Mouse (Mus musculus) MEL (cell line): ENCODE results near the gene 1700016K19Rik. TPM values are rescaled to one million over a fixed set of nuclear protein-coding genes. Genes with fewer than 3 reads are reported as not detected.
A peak's percentile ranks its signal among the peaks of the same experiment; 100 is the strongest.

Experiments used
- DNase-seq: peaks from one replicate; pipeline ENCODE4 v3.0.0; 2011; ENCODE audit warnings: low read depth, low spot score
- H3K27ac ChIP-seq: 2 replicates; pipeline ENCODE4 v1.5.1; 2012; ENCODE audit warnings: low read depth, mild to moderate bottlenecking, control low read depth, low read length, moderate library complexity; ENCODE audit not compliant: control insufficient read depth
- H3K27me3 ChIP-seq, 2 experiments: fragments of 150-350 bp in 1 of 2; sonication (generic) in 1 of 2; 2 replicates each; pipeline ENCODE4 v1.6.1; 2012; ENCODE audit warnings: low read length in 2 of 2, mild to moderate bottlenecking in 2 of 2, improper control_type of control experiment in 1 of 2, moderate library complexity in 1 of 2; ENCODE audit not compliant: insufficient read depth in 2 of 2, control insufficient read depth in 1 of 2
- H3K36me3 ChIP-seq, 2 experiments: 2 replicates each; pipeline ENCODE4 v1.6.1; 2012 to 2014; ENCODE audit warnings: low read length in 2 of 2, improper control_type of control experiment in 1 of 2, inconsistent platforms in 1 of 2, mild to moderate bottlenecking in 1 of 2; ENCODE audit not compliant: insufficient read depth in 2 of 2, control insufficient read depth in 1 of 2
- H3K4me1 ChIP-seq, 2 experiments: fragments of 150-350 bp in 1 of 2; sonication (generic) in 1 of 2; 2 replicates each; pipeline ENCODE4 v1.6.1; 2012; ENCODE audit warnings: low read length in 2 of 2, improper control_type of control experiment in 1 of 2, mild to moderate bottlenecking in 1 of 2; ENCODE audit not compliant: insufficient read depth in 2 of 2, control insufficient read depth in 1 of 2
- H3K4me3 ChIP-seq, 2 experiments: fragments of 150-350 bp in 1 of 2; sonication (generic) in 1 of 2; 2 replicates each; pipeline ENCODE4 v1.5.1; 2012; ENCODE audit warnings: low read depth in 2 of 2, low read length in 2 of 2, mild to moderate bottlenecking in 2 of 2, moderate library complexity in 2 of 2, control low read depth in 1 of 2, improper control_type of control experiment in 1 of 2; ENCODE audit not compliant: control insufficient read depth in 1 of 2, insufficient read depth in 1 of 2
- H3K79me2 ChIP-seq: 2 replicates; pipeline ENCODE4 v1.6.1; 2012; ENCODE audit warnings: mild to moderate bottlenecking, low read length, moderate library complexity; ENCODE audit not compliant: control insufficient read depth, poor library complexity, insufficient read depth
- H3K9ac ChIP-seq: 2 replicates; pipeline ENCODE4 v1.6.1; 2012; ENCODE audit warnings: low read depth, mild to moderate bottlenecking, control low read depth, low read length, moderate library complexity; ENCODE audit not compliant: control insufficient read depth, poor library complexity, severe bottlenecking
- H3K9me3 ChIP-seq: fragments of 150-350 bp; sonication (generic); replicated peaks from 2 replicates; pipeline ENCODE4 v1.6.1; 2012; ENCODE audit warnings: mild to moderate bottlenecking, low read length, improper control_type of control experiment, moderate library complexity; ENCODE audit not compliant: insufficient read depth
- BHLHE40 ChIP-seq: IDR thresholded peaks from 2 replicates; pipeline ENCODE4 v1.6.1; 2012; ENCODE audit warnings: low read depth, mild to moderate bottlenecking, inconsistent platforms, low read length, improper control_type of control experiment, borderline replicate concordance
- CHD1 ChIP-seq: IDR thresholded peaks from 2 replicates; pipeline ENCODE4 v1.6.1; 2012; ENCODE audit warnings: low read depth, mild to moderate bottlenecking, inconsistent platforms, low read length, improper control_type of control experiment
- CTCF ChIP-seq, 3 experiments: IDR thresholded peaks in 2 of 3; conservative IDR thresholded peaks in 1 of 3; 2 replicates each; pipeline ENCODE4 v1.5.1; 2011 to 2012; ENCODE audit warnings: low read length in 3 of 3, low read depth in 2 of 3, mild to moderate bottlenecking in 2 of 3, improper control_type of control experiment in 1 of 3, inconsistent platforms in 1 of 3, mixed read lengths in 1 of 3, moderate library complexity in 1 of 3; ENCODE audit not compliant: control insufficient read depth in 1 of 3, insufficient read depth in 1 of 3, poor library complexity in 1 of 3, severe bottlenecking in 1 of 3
- E2F4 ChIP-seq: IDR thresholded peaks from 2 replicates; pipeline ENCODE4 v1.6.1; 2011; ENCODE audit warnings: low read depth, low read length, improper control_type of control experiment, borderline replicate concordance
- ELF1 ChIP-seq: IDR thresholded peaks from 2 replicates; pipeline ENCODE4 v1.6.1; 2014; ENCODE audit warnings: low read depth, mild to moderate bottlenecking, inconsistent platforms, low read length, improper control_type of control experiment, moderate library complexity
- GABPA ChIP-seq: IDR thresholded peaks from 2 replicates; pipeline ENCODE4 v1.6.1; 2012; ENCODE audit warnings: low read depth, mild to moderate bottlenecking, inconsistent platforms, low read length, improper control_type of control experiment, moderate library complexity
- JUND ChIP-seq: IDR thresholded peaks from 2 replicates; pipeline ENCODE4 v1.6.1; 2011; ENCODE audit warnings: low read depth, mild to moderate bottlenecking, improper control_type of control experiment, low read length
- MAFK ChIP-seq: IDR thresholded peaks from 2 replicates; pipeline ENCODE4 v1.6.1; 2011; ENCODE audit warnings: low read depth, mild to moderate bottlenecking, low read length, improper control_type of control experiment, borderline replicate concordance
- MAX ChIP-seq: IDR thresholded peaks from 2 replicates; pipeline ENCODE4 v1.6.1; 2011; ENCODE audit warnings: low read length, improper control_type of control experiment
- MAZ ChIP-seq: IDR thresholded peaks from 2 replicates; pipeline ENCODE4 v1.6.1; 2012; ENCODE audit warnings: low read depth, mild to moderate bottlenecking, inconsistent platforms, low read length, improper control_type of control experiment
- MYB ChIP-seq: IDR thresholded peaks from 2 replicates; pipeline ENCODE4 v1.6.1; 2011; ENCODE audit warnings: mild to moderate bottlenecking, low read depth, low read length, improper control_type of control experiment
- MYC ChIP-seq: IDR thresholded peaks from 2 replicates; pipeline ENCODE4 v1.6.1; 2011; ENCODE audit warnings: low read depth, mild to moderate bottlenecking, low read length, improper control_type of control experiment, moderate library complexity
- NELFE ChIP-seq: IDR thresholded peaks from 2 replicates; pipeline ENCODE4 v1.6.1; 2011; ENCODE audit warnings: low read depth, low read length, improper control_type of control experiment
- NRF1 ChIP-seq: IDR thresholded peaks from 2 replicates; pipeline ENCODE4 v1.6.1; 2014; ENCODE audit warnings: low read depth, mild to moderate bottlenecking, inconsistent platforms, low read length, improper control_type of control experiment, moderate library complexity; ENCODE audit not compliant: poor library complexity, insufficient read depth, severe bottlenecking
- POLR2A ChIP-seq, 2 experiments: IDR thresholded peaks; 2 replicates each; pipeline ENCODE4 v1.6.1; 2011 to 2012; ENCODE audit warnings: low read length in 2 of 2, mild to moderate bottlenecking in 2 of 2, control low read depth in 1 of 2, improper control_type of control experiment in 1 of 2, low read depth in 1 of 2, moderate library complexity in 1 of 2; ENCODE audit not compliant: control insufficient read depth in 1 of 2, insufficient read depth in 1 of 2, poor library complexity in 1 of 2
- POLR2AphosphoS2 ChIP-seq: IDR thresholded peaks from 2 replicates; pipeline ENCODE4 v1.6.1; 2011; ENCODE audit warnings: low read length, improper control_type of control experiment
- POLR2AphosphoS5 ChIP-seq: IDR thresholded peaks from 2 replicates; pipeline ENCODE4 v1.6.1; 2012; ENCODE audit warnings: low read depth, borderline replicate concordance, mild to moderate bottlenecking, inconsistent platforms, low read length, moderate library complexity, mixed read lengths
- RCOR1 ChIP-seq: IDR thresholded peaks from 2 replicates; pipeline ENCODE4 v1.6.1; 2012; ENCODE audit warnings: low read depth, mild to moderate bottlenecking, inconsistent platforms, low read length, improper control_type of control experiment
- SIN3A ChIP-seq: IDR thresholded peaks from 2 replicates; pipeline ENCODE4 v1.6.1; 2012; ENCODE audit warnings: low read length, improper control_type of control experiment, inconsistent platforms
- SMC3 ChIP-seq: IDR thresholded peaks from 2 replicates; pipeline ENCODE4 v1.6.1; 2011; ENCODE audit warnings: low read depth, low read length, improper control_type of control experiment
- TBP ChIP-seq: IDR thresholded peaks from 2 replicates; pipeline ENCODE4 v1.8.0; 2011; ENCODE audit warnings: low read depth, low read length, improper control_type of control experiment
- UBTF ChIP-seq: IDR thresholded peaks from 2 replicates; pipeline ENCODE4 v1.6.1; 2012; ENCODE audit warnings: low read depth, mild to moderate bottlenecking, inconsistent platforms, low read length, improper control_type of control experiment, moderate library complexity, borderline replicate concordance; ENCODE audit not compliant: insufficient read depth
- USF1 ChIP-seq: IDR thresholded peaks from 2 replicates; pipeline ENCODE4 v1.6.1; 2014; ENCODE audit warnings: low read depth, mild to moderate bottlenecking, inconsistent platforms, low read length, improper control_type of control experiment, moderate library complexity
- ZC3H11A ChIP-seq: IDR thresholded peaks from 2 replicates; pipeline ENCODE4 v1.6.1; 2012; ENCODE audit warnings: low read depth, mild to moderate bottlenecking, inconsistent platforms, low read length, improper control_type of control experiment
- ZKSCAN1 ChIP-seq: IDR thresholded peaks from 2 replicates; pipeline ENCODE4 v1.6.1; 2012; ENCODE audit warnings: low read depth, mild to moderate bottlenecking, inconsistent platforms, low read length, improper control_type of control experiment, moderate library complexity
- ZNF384 ChIP-seq: IDR thresholded peaks from 2 replicates; pipeline ENCODE4 v1.6.1; 2012; ENCODE audit warnings: low read depth, mild to moderate bottlenecking, inconsistent platforms, low read length, improper control_type of control experiment
- polyA plus RNA-seq, 2 experiments: library from polyadenylated mRNA; stranded (reverse) in 1 of 2; unstranded in 1 of 2; fragments of >175 nt in 1 of 2; fragments of >200 nt in 1 of 2; gene quantifications; 2 replicates each; pipeline versions ENCODE4 v1.2.1 to v1.2.4; 2012; ENCODE audit warnings: low replicate concordance in 2 of 2, low read depth in 1 of 2; ENCODE audit not compliant: insufficient read length in 2 of 2, insufficient read depth in 1 of 2, missing spikeins in 1 of 2
- total RNA-seq: library from RNA; depleted of rRNA; stranded (reverse); fragments of 300-350 nt; gene quantifications from 2 replicates; pipeline ENCODE4 v1.2.3, GENCODE M21; 2012

The 1700016K19Rik gene
- total and polyA plus RNA-seq, 3 experiments = 0.25 TPM; not detected in 2

- peak; percentile 46 for TF ChIP-seq BHLHE40
- peak; percentile 47 for TF ChIP-seq NELFE
- no peak; the same call in 1 of the 2 replicates for TF ChIP-seq ZNF384
- peak; percentile 64 for TF ChIP-seq RCOR1
- TF ChIP-seq ELF1 = peak; percentile 47; the same call in 1 of the 2 replicates
- no peak for TF ChIP-seq JUND
- no peak for TF ChIP-seq MYB
- peak; percentile 91 for TF ChIP-seq MAZ
- peak; percentile 58 to 60; a peak in 2 of 4 replicates for TF ChIP-seq POLR2A (IDR thresholded peaks at IDR 0.05; ENCODE audit: control insufficient read depth in 1 of 2, insufficient read depth in 1 of 2, low read depth in 1 of 2, low read length in 2 of 2, poor library complexity in 1 of 2)
- TF ChIP-seq GABPA = no peak
- peak; percentile 51; the same call in 1 of the 2 replicates for TF ChIP-seq ZKSCAN1
- TF ChIP-seq MAFK = no peak
- TF ChIP-seq MAX = peak; percentile 86
- TF ChIP-seq UBTF = peak; percentile 78; the same call in 1 of the 2 replicates
- TF ChIP-seq, all 39 proteins: peak for 24
Measured at GRCm38 (mm10) chr11:75966401-75967372, 33.0 kb upstream of the 1700016K19Rik start (continued).

- no peaks in the 10 kb centered on the region for H3K36me3 ChIP-seq
- peaks cover 3% of the 10 kb centered on the region; the same call in 1 of the 2 replicates for H3K79me2 ChIP-seq
- no peak for TF ChIP-seq SMC3
- no peaks in the 10 kb centered on the region for H3K27me3 ChIP-seq
- H3K4me3 ChIP-seq = no peak overlapping the region
- peaks cover 0 to 6% of the 10 kb centered on the region in 2 experiments; a peak in 2 of 4 replicates for H3K4me1 ChIP-seq
- no peak for DNase-seq
- no peak overlapping the region for H3K27ac ChIP-seq
- H3K9ac ChIP-seq = no peak overlapping the region
- H3K9me3 ChIP-seq = no peaks in the 10 kb centered on the region
Measured at GRCm38 (mm10) chr11:75968761-75969160, 31.0 kb upstream of the 1700016K19Rik start.

GRCm38 (mm10) chr11:75970629-75971028 lies 29.1 kb upstream of the 1700016K19Rik start:
- Histone ChIP-seq H3K4me3 (no peak overlapping the region), H3K79me2 (peaks cover 3% of the 10 kb centered on the region; the same call in 1 of the 2 replicates), H3K4me1 (peaks cover 0 to 5% of the 10 kb centered on the region in 2 experiments; a peak in 2 of 4 replicates), H3K36me3 (no peaks in the 10 kb centered on the region), H3K9me3 (no peaks in the 10 kb centered on the region), H3K27ac (no peak overlapping the region), H3K27me3 (no peaks in the 10 kb centered on the region), H3K9ac (no peak overlapping the region)
- DNase-seq = no peak
- TF ChIP-seq SIN3A (no peak), POLR2AphosphoS5 (no peak), NELFE (no peak), POLR2A (IDR thresholded peaks at IDR 0.05; ENCODE audit: control insufficient read depth in 1 of 2, insufficient read depth in 1 of 2, low read depth in 1 of 2, low read length in 2 of 2, poor library complexity in 1 of 2) (no peak), ELF1 (no peak), NRF1 (no peak), ZNF384 (no peak), POLR2AphosphoS2 (no peak), TBP (no peak), JUND (no peak), RCOR1 (no peak), E2F4 (no peak), ZC3H11A (peak; percentile 13; the same call in 1 of the 2 replicates), SMC3 (peak; percentile 46; the same call in 1 of the 2 replicates), MYC (no peak), CTCF (IDR thresholded peaks at IDR 0.05 in 2 of 3, conservative IDR thresholded peaks at IDR 0.05 in 1 of 3; ENCODE audit: control insufficient read depth in 1 of 3, insufficient read depth in 1 of 3, low read depth in 2 of 3, low read length in 3 of 3, poor library complexity in 1 of 3, severe bottlenecking in 1 of 3) (peak in 2 of 3 experiments; percentile 18 to 52; a peak in 3 of 6 replicates), USF1 (no peak), GABPA (no peak), CHD1 (no peak)
